Mouse (Mus musculus) hindbrain, embryonic 12.5 days (tissue): ENCODE results near the gene Ciao1. TPM values are rescaled to one million over a fixed set of nuclear protein-coding genes. Genes with fewer than 3 reads are reported as not detected.
A peak's percentile ranks its signal among the peaks of the same experiment; 100 is the strongest.
"Not testable (repeated sequence)": the region's sequence is repeated elsewhere in the genome, so short reads cannot be mapped to it uniquely, and the experiment has no call there.

ENCODE experiments used
- ATAC-seq: fragments of 200-750 bp; cut with Nextera tagmentation; 2 replicates; pipeline ENCODE4 v1.8.0; 2017; ENCODE audit warnings: moderate TSS enrichment; ENCODE audit not compliant: low FRiP score
- H3K27ac ChIP-seq: fragments of 300-500 bp; sonication (generic); 2 replicates; pipeline ENCODE4 v1.5.1; 2016; ENCODE audit warnings: mild to moderate bottlenecking
- H3K27me3 ChIP-seq: fragments of 300-500 bp; sonication (generic); 2 replicates; pipeline ENCODE4 v1.6.1; 2016; ENCODE audit warnings: mild to moderate bottlenecking
- H3K36me3 ChIP-seq: fragments of 300-500 bp; sonication (generic); 2 replicates; pipeline ENCODE4 v1.6.1; 2016; ENCODE audit warnings: mild to moderate bottlenecking
- H3K4me1 ChIP-seq: fragments of 300-500 bp; sonication (generic); 2 replicates; pipeline ENCODE4 v1.6.1; 2016
- H3K4me2 ChIP-seq: fragments of 300-500 bp; sonication (generic); replicated peaks from 2 replicates; pipeline ENCODE4 v1.6.1; 2016; ENCODE audit warnings: mild to moderate bottlenecking
- H3K4me3 ChIP-seq: fragments of 300-500 bp; sonication (generic); 2 replicates; pipeline ENCODE4 v1.5.1; 2016; ENCODE audit warnings: mild to moderate bottlenecking
- H3K9ac ChIP-seq: fragments of 300-500 bp; sonication (generic); 2 replicates; pipeline ENCODE4 v1.6.1; 2016; ENCODE audit warnings: mild to moderate bottlenecking, moderate library complexity
- H3K9me3 ChIP-seq: fragments of 300-500 bp; sonication (generic); replicated peaks from 2 replicates; pipeline ENCODE4 v1.6.1; 2016; ENCODE audit warnings: mild to moderate bottlenecking
- WGBS: fragments of 180-500 bp; shearing (Covaris S2); methylation state at CpG from one replicate; pipeline ENCODE4 v1.1.7; 2016; 5-methylcytosine and 5-hydroxymethylcytosine counted together
- polyA plus RNA-seq: library from polyadenylated mRNA; unstranded; fragments of >200 nt; fragmentation: Nextera tagmentation; extraction: Ambion mirVana; gene quantifications from 2 replicates; pipeline ENCODE4 v1.2.1, GENCODE M21; 2016

Gene Ciao1
- polyA plus RNA-seq = 54.7 and 56.2 TPM in 2 replicates

DNA sequence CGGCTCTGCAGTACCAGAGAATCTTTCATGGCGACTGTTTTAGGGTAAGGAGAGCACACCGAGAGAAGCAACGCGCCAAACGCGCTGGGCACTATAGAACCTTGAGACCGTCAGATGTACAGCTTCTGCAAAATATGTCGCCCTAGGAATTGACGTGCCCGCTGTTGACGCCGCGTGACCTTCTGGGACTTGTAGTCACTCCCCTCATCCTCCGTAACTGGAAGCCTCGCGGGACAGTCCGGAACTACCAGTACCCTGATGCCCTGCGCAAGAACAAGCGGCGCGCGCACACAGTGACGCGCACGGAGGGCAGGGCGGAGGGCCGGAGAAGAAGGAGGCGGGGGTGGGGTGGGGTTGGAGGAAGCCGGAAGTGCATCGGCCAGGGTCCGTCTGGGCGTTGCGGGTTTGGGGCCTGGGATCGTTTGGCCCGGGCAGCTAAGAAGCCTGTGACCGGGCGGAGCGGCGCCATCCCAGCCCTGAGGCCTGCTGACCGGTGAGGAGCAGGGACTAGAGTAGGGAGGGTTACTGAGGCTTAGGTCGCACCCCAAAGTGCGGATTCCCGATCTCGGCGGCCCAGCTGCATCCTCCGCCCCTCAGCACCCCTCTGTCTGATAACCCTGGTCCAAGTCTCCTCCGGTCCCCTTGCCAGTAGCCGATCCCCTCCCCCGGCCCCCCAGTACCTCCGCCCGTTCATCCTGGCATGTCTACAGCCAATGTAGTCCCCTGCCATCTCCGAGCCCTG, at the start of gene Ciao1, which contains the start of gene Tmem127:
TSS of gene Ciao1 (minus strand) at position 225 of the 742 bp plus-strand sequence.
TSS of gene Tmem127 (plus strand) at position 317 of the 742 bp plus-strand sequence.
- Histone ChIP-seq H3K36me3 (peaks cover 32% of the 10 kb centered on the region), H3K4me1 (peaks cover 18% of the 10 kb centered on the region), H3K9me3 (no peaks in the 10 kb centered on the region), H3K4me2 (peak within 1 kb of the TSS; percentile 97), H3K9ac (peak within 1 kb of the TSS; percentile 94), H3K27me3 (no peaks in the 10 kb centered on the region), H3K27ac (peak within 1 kb of the TSS; percentile 81), H3K4me3 (peak within 1 kb of the TSS; percentile 96)
- WGBS = under 1% methylated on average over 53 of the region's 53 CpGs
- peak; percentile 98 for ATAC-seq

DNA sequence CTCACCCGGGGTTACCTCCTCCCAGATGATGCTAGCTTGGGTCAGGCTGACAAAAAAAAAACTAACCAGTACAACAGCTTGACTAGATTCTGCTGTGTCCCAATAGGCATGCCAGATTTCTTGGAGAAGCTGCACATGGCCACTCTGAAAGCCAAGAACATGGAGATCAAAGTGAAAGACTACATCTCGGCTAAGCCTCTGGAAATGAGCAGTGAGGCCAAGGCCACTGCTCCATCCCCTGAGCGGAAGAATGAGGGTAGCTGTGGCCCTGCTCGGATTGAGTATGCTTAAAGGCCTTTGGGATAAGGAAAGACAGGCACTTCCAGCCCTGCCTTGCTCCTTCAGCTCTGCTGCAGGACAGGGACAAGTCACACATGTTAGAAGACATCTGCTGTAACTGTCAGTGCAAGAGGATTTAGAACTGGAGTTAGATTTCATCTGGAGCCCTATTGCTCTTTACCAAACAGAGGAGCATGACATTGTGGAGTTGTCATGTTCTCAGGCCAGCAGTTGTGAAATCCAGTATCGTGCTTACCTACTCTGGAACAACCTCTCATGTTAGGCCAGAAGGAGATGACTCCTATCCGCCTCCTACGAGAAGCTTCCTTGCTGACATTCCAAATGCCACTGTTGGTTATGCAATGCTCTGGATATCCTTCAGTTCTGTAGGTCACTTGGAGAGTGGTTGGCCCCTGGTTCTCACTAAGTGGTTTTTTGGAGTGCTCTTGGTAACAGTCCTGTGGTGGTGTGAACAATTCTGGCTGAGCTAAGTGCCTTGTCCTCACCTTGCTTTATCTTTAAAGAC, 49.6 kb upstream of the Ciao1 start:
- no peak overlapping the region for H3K4me2 ChIP-seq
- no peak overlapping the region for H3K9ac ChIP-seq
- 94% methylated on average over 7 of the region's 7 CpGs for WGBS
- H3K27ac ChIP-seq = no peak overlapping the region
- no peak overlapping the region for H3K4me3 ChIP-seq
- no peaks in the 10 kb centered on the region for H3K27me3 ChIP-seq
- H3K9me3 ChIP-seq = no peaks in the 10 kb centered on the region
- peaks cover 80% of the 10 kb centered on the region for H3K36me3 ChIP-seq
- ATAC-seq = no peak
- H3K4me1 ChIP-seq = no peaks in the 10 kb centered on the region

DNA sequence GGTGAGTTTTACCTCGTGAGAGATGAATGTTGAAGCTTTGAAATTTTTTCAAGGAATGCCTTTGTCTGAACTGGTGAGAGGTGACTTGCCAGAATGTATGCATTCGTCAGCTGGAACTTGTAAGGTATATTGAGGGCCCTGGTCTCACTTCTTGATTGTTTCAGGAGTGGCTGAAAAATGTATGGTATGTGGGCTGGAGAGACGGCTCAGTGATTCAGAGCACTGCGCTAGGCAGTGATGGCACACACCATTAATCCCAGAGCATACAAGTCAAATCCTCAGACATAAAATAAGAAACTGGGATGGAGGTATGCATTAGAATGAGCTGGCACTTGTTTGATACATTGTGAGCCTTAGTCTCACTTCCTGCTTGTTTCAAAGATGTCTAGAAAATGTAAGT, 44.6 kb upstream of the Ciao1 start:
- H3K27ac ChIP-seq = no peak overlapping the region
- H3K4me2 ChIP-seq = no peak overlapping the region
- H3K36me3 ChIP-seq = peaks cover 67% of the 10 kb centered on the region
- H3K4me1 ChIP-seq = no peaks in the 10 kb centered on the region
- H3K9me3 ChIP-seq = no peaks in the 10 kb centered on the region
- H3K4me3 ChIP-seq = no peak overlapping the region
- H3K27me3 ChIP-seq = no peaks in the 10 kb centered on the region
- H3K9ac ChIP-seq = no peak overlapping the region
- WGBS = 85% methylated on average over 4 of the region's 4 CpGs
- ATAC-seq = no peak

DNA sequence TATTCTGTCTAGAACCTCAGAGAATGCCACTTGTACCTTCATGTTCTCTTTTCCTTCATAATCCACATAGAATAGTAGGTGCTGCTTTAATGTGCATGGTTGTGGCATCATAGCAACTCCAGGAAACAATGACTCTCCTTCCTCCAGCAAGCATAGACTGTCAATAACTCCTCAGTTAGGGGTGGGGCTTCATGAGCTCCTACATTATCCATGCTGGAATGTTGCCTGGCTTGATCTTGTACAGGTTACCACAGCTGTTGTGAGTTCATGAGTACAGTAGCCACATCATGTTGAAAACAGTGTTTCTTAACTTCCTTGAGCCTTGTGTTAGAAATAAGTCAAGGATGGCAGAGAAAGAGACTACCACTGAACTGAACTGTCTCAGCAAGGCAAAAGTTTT, 30.5 kb upstream of the Ciao1 start:
- no peak for ATAC-seq

DNA sequence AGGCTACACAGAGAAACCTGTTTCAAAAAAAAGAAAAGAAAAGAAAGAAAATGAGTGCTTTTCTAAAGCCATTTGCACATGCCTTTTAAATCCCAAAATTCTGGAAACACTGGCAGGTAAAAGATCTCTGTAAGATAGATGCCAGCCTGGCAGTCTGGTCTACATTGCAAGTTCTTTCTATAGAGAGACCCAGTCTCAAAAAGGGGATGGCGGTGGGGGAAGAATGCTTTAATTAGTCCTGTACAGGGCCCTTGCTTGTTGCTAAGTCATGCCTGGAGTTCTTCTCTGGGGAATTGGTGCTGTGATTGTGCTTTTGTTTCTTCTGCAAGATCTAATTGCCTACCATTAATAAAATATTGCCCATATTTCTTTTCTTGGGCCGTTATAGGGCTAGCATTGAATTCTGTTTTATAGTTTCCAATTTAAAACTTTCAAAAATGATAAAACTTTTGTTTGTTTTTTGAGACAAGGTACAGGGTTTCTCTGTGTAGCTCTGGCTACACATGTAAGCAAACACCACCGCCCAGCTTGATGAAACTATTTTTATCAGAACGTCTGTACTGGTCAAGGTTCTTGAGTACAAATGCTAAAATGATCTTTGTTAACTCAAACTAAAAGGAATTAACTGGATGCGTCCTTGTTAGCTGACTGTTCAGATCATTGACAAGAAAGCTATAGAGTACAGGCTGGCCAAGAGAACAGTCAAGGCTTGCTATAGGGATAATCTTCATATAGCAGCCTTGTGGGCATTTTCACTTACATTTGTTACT, 28.1 kb upstream of the Ciao1 start:
- no peak for ATAC-seq
- Histone ChIP-seq H3K4me3 (no peak overlapping the region), H3K27ac (no peak overlapping the region), H3K9ac (no peak overlapping the region), H3K36me3 (peaks cover 2% of the 10 kb centered on the region; the same call in 1 of the 2 replicates), H3K9me3 (no peaks in the 10 kb centered on the region), H3K4me2 (no peak overlapping the region), H3K4me1 (peaks cover 12% of the 10 kb centered on the region), H3K27me3 (no peaks in the 10 kb centered on the region)
- 85% methylated on average over 5 of the region's 5 CpGs for WGBS

More for the DNA sequence above, 30.5 kb upstream of the Ciao1 start:
- Histone ChIP-seq H3K4me2 (no peak overlapping the region), H3K9ac (no peak overlapping the region), H3K27ac (no peak overlapping the region), H3K4me1 (peaks cover 8% of the 10 kb centered on the region; the same call in 1 of the 2 replicates), H3K27me3 (no peaks in the 10 kb centered on the region), H3K9me3 (no peaks in the 10 kb centered on the region), H3K36me3 (no peaks in the 10 kb centered on the region), H3K4me3 (no peak overlapping the region)

DNA sequence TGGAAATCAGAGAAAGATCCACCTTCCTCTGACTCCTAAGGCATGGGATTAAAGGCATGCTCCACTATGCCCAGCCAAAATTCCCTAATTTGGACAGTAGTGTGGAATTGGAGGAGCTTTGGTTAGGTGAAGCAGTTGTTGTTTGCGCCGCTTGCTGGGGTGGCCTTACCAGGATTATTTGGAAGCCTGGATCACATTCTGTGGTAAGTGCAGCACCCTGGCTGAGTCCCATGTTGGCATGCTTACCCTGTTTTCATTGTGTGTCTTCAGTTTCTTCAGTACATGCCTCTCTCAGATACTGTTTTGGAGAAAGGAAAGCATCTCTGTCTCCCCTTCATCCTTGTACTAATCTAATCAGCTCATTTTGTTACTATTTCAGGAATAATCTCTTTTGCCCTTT, 27.0 kb upstream of the Ciao1 start:
- no peak for ATAC-seq
- peaks cover 12% of the 10 kb centered on the region for H3K4me1 ChIP-seq
- H3K27me3 ChIP-seq = no peaks in the 10 kb centered on the region
- WGBS = 84% methylated on average over 2 of the region's 2 CpGs
- H3K4me3 ChIP-seq = no peak overlapping the region
- no peak overlapping the region for H3K27ac ChIP-seq
- H3K9ac ChIP-seq = 0 out of 2 replicates have a peak overlapping the region, but pooled peaks have one; percentile 1
- peaks cover 2% of the 10 kb centered on the region; the same call in 1 of the 2 replicates for H3K36me3 ChIP-seq
- H3K9me3 ChIP-seq = no peaks in the 10 kb centered on the region
- no peak overlapping the region for H3K4me2 ChIP-seq

DNA sequence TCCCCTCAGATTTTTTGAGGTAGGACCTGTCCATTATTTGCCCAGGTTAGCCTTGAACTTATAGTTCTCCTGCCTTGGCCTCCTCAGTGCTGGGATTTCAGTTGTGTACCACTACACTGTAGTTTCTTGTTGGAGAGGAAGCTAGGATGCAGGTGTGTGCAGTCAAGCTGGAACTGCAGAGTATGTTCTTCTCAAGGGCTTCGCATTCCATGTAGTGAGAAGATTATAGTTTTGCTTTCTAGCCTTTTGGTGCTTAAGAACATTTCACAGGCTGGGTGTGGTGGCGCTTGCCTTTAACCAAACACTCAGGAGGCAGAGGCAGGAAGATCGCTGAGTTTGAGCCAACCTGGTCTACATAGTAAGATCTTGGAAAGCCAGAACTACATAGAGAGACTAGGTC, 25.2 kb upstream of the Ciao1 start:
- 97% methylated on average over 3 of the region's 3 CpGs for WGBS
- no peak overlapping the region for H3K9ac ChIP-seq
- H3K36me3 ChIP-seq = peaks cover 2% of the 10 kb centered on the region; the same call in 1 of the 2 replicates
- H3K4me3 ChIP-seq = no peak overlapping the region
- H3K4me2 ChIP-seq = no peak overlapping the region
- no peak for ATAC-seq
- peaks cover 12% of the 10 kb centered on the region for H3K4me1 ChIP-seq
- H3K9me3 ChIP-seq = no peaks in the 10 kb centered on the region
- H3K27ac ChIP-seq = no peak overlapping the region
- H3K27me3 ChIP-seq = no peaks in the 10 kb centered on the region

DNA sequence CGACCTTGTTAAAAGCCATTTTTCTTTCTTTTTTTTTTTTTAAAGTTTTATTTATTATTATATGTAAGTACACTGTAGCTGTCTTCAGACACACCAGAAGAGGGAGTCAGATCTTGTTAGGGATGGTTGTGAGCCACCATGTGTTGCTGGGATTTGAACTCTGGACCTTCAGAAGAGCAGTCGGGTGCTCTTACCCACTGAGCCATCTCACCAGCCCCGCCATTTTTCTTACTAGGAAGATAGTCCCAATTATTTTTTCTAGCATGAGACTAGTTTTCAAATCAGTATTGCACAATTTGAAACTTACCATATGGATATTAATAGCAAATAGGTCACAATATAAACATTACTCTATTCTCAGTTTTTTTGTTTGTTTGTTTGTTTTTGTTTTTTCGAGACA, 24.4 kb upstream of the Ciao1 start:
- Histone ChIP-seq H3K4me2 (0 out of 2 replicates have a peak overlapping the region, but pooled peaks have one; percentile 81), H3K4me1 (peaks cover 12% of the 10 kb centered on the region)
- H3K36me3 ChIP-seq, H3K27me3 ChIP-seq, ATAC-seq, H3K27ac ChIP-seq, H3K9me3 ChIP-seq, H3K9ac ChIP-seq, H3K4me3 ChIP-seq: not testable (repeated sequence)
- 96% methylated on average over 4 of the region's 4 CpGs for WGBS

DNA sequence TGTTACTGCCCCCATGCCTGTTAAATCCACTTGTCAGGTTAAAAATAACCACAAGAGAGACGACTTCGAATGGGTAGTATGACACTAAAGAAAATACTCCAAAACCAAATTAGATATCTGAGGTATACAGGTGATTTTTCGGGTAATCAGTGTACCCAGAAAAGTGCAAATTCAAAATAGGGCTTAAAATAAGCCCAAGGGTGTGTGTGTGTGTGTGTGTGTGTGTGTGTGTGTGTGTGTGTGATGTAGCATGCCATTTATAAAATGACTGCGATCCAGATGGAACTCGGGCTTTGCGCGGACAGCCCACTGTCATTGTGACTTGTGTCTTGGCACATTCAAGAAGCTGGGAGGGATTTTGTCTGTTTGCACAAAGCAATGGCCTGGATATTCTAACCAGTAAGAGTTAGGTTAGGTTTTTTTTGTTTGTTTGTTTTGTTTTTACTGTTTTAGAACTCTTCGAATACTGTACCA, 23.5 kb upstream of the Ciao1 start:
- Histone ChIP-seq H3K4me1 (peaks cover 12% of the 10 kb centered on the region), H3K27me3 (no peaks in the 10 kb centered on the region), H3K4me3 (peak overlapping the region; percentile 98), H3K9me3 (no peaks in the 10 kb centered on the region), H3K9ac (peak overlapping the region; percentile 87), H3K27ac (peak overlapping the region; percentile 93), H3K36me3 (peaks cover 2% of the 10 kb centered on the region; the same call in 1 of the 2 replicates), H3K4me2 (peak overlapping the region; percentile 81)
- 14% methylated on average over 8 of the region's 8 CpGs for WGBS
- no peak for ATAC-seq

DNA sequence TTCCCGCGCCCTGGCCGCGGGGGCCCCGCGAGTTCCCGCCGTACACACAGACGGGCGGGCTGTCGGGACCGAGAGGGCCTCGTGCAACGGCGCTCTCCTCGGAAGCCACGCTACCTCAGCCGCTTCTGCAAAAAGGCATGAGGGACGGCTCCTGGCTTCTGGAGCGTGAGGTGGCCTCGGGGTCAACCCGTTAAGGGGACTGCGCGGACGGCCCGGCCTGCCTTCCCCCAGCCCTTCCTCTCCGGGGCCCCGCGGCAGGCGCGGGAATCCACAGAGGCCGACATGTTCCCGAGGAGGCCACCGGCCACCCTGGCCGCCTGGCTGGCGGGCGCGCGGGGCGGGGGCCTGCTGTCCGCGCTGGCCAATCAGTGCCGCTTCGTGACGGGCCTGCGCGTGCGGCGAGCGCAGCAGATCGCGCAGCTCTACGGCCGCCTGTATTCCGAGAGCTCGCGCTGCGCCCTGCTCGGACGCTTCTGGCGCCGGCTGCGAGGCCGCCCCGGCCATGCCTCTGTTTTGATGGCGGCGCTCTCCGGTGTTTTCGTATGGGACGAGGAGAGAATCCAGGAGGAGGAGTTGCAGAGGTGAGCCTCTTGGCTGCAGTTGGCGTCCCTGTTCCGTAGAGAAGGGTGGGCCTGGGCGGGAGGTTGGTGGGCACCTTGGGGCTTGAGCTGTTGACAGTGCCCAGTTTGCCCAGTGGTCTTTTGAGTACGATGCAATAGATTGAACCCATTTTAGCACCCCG, 22.9 kb upstream of the Ciao1 start:
- Histone ChIP-seq H3K27me3 (no peaks in the 10 kb centered on the region), H3K4me1 (peaks cover 10% of the 10 kb centered on the region), H3K9me3 (no peaks in the 10 kb centered on the region), H3K36me3 (peaks cover 2% of the 10 kb centered on the region; the same call in 1 of the 2 replicates), H3K9ac (peak overlapping the region; percentile 87), H3K27ac (peak overlapping the region; percentile 93), H3K4me3 (peak overlapping the region; percentile 98), H3K4me2 (peak overlapping the region; percentile 81)
- under 1% methylated on average over 74 of the region's 75 CpGs for WGBS
- ATAC-seq = peak; percentile 97
